Mouse (Mus musculus) lung, embryonic 14.5 days (tissue): ENCODE measurements around the gene Rpl12. TPM values are rescaled to one million over a fixed set of nuclear protein-coding genes. Genes with fewer than 3 reads are reported as not detected.

Experiments
- ATAC-seq: fragments of 200-750 bp; cut with Nextera tagmentation; 2 replicates; pipeline ENCODE4 v1.8.0; 2017; ENCODE audit warnings: mild to moderate bottlenecking, moderate TSS enrichment, moderate library complexity; ENCODE audit not compliant: insufficient read depth
- DNase-seq: peaks from one replicate; pipeline ENCODE4 v3.0.0-alpha.2; 2015
- H3K27ac ChIP-seq: fragments of 300-500 bp; sonication (generic); 2 replicates; pipeline ENCODE4 v1.5.1; 2014; ENCODE audit warnings: low read depth, mild to moderate bottlenecking, moderate library complexity
- H3K27me3 ChIP-seq: fragments of 300-500 bp; sonication (generic); 2 replicates; pipeline ENCODE4 v1.6.1; 2014; ENCODE audit warnings: low read length, control low read depth; ENCODE audit not compliant: insufficient read depth
- H3K36me3 ChIP-seq: fragments of 300-500 bp; sonication (generic); 2 replicates; pipeline ENCODE4 v1.6.1; 2014; ENCODE audit warnings: control low read depth; ENCODE audit not compliant: insufficient read depth
- H3K4me1 ChIP-seq: fragments of 300-500 bp; sonication (generic); 2 replicates; pipeline ENCODE4 v1.6.1; 2014; ENCODE audit warnings: antibody characterized with exemption, control low read depth; ENCODE audit not compliant: insufficient read depth
- H3K4me2 ChIP-seq: fragments of 300-500 bp; sonication (generic); 2 replicates; pipeline ENCODE4 v1.6.1; 2014; ENCODE audit warnings: mild to moderate bottlenecking
- H3K4me3 ChIP-seq: fragments of 300-500 bp; sonication (generic); 2 replicates; pipeline ENCODE4 v1.5.1; 2014; ENCODE audit warnings: low read depth, low read length
- H3K9ac ChIP-seq: fragments of 300-500 bp; sonication (generic); 2 replicates; pipeline ENCODE4 v1.6.1; 2014
- H3K9me3 ChIP-seq: fragments of 300-500 bp; sonication (generic); 2 replicates; pipeline ENCODE4 v1.6.1; 2016; ENCODE audit warnings: low read depth, low read length, control low read depth
- CTCF ChIP-seq: IDR thresholded peaks from 2 replicates; pipeline ENCODE4 v1.5.1; 2016; ENCODE audit warnings: antibody characterized with exemption, low read depth
- WGBS: fragments of 180-500 bp; shearing (Covaris S2); extraction: QIAGEN DNeasy Blood & Tissue Kit; methylation state at CpG from one replicate; pipeline ENCODE4 v1.1.7; 2014; 5-methylcytosine and 5-hydroxymethylcytosine counted together
- polyA plus RNA-seq: library from polyadenylated mRNA; unstranded; fragments of >200 nt; fragmentation: Nextera tagmentation; extraction: Ambion mirVana; gene quantifications from 2 replicates; pipeline ENCODE4 v1.2.1, GENCODE M21; 2014

The Rpl12 gene
- polyA plus RNA-seq, 1 experiment from 2014 or later: 235 TPM

DNA sequence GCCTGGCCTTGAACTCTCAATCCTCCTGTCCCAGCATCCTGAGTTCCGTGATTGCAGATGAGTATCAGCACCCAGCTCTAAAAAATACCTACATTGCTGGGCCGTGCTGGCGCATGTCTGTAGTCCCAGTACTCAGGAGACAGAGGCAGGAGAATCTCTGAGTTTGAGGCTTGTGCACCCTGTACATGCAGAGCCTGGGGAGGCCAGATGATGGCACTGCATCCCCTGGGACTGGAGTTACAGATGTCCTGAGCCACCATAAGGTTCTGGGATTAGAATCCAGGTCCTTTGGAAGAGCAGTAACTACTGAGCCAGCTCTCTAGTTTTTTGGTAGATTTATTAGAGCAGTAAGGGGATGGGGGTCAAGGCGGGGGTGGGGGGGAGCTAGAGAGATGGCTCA lies 20.9 kb upstream of the Rpl12 start:
- no peaks in the 10 kb centered on the region for H3K9me3 ChIP-seq
- peaks cover 23% of the 10 kb centered on the region; the same call in 1 of the 2 replicates for H3K36me3 ChIP-seq
- no peaks in the 10 kb centered on the region for H3K4me1 ChIP-seq
- H3K4me2 ChIP-seq: no peak overlapping the region
- no peak overlapping the region for H3K27ac ChIP-seq
- no peak for TF ChIP-seq CTCF
- 93% methylated on average over 4 of the region's 4 CpGs for whole genome bisulfite sequencing
- DNase-seq (no peak), ATAC-seq (no peak)
- no peak overlapping the region for H3K9ac ChIP-seq
- H3K27me3 ChIP-seq: no peaks in the 10 kb centered on the region
- H3K4me3 ChIP-seq: no peak overlapping the region

GRCm38 (mm10) chr2:32947454-32947853 lies 13.9 kb upstream of the Rpl12 start:
- Histone ChIP-seq H3K27me3 (no peaks in the 10 kb centered on the region), H3K36me3 (peaks cover 25% of the 10 kb centered on the region; the same call in 1 of the 2 replicates), H3K4me1 (no peaks in the 10 kb centered on the region), H3K4me3 (no peak overlapping the region), H3K4me2 (no peak overlapping the region), H3K9ac (no peak overlapping the region), H3K9me3 (no peaks in the 10 kb centered on the region), H3K27ac (no peak overlapping the region)
- ATAC-seq (no peak), DNase-seq (no peak)
- no peak for TF ChIP-seq CTCF
- 84% methylated on average over 11 of the region's 11 CpGs for WGBS

DNA sequence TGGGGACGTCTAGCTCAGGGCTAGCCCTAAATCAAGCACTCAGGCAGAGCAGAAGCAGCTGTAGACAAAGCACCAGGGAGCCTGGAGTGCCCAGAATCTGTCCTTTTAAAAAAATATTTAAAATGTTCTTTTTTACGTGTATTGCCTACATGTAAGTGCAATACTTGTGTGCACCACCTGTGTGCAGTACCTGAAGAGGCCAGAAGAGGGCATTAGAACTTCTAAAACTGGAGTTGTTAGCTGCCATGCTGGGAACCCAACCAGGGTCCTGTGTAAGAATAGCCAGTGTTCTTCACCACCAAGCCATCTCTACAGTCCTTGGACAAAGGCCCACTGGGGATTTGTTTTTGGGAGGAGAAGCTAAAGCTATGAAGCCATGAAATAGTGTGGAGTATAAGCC lies 6.8 kb upstream of the Rpl12 start:
- H3K27ac ChIP-seq: no peak overlapping the region
- H3K9ac ChIP-seq: no peak overlapping the region
- ATAC-seq (no peak), DNase-seq (no peak)
- 88% methylated on average over 2 of the region's 2 CpGs for WGBS
- no peak overlapping the region for H3K4me3 ChIP-seq
- peaks cover 21% of the 10 kb centered on the region; the same call in 1 of the 2 replicates for H3K36me3 ChIP-seq
- no peaks in the 10 kb centered on the region; the same call in 1 of the 2 replicates for H3K9me3 ChIP-seq
- no peak overlapping the region for H3K4me2 ChIP-seq
- no peaks in the 10 kb centered on the region for H3K4me1 ChIP-seq
- peak; percentile 38 for TF ChIP-seq CTCF
- H3K27me3 ChIP-seq: no peaks in the 10 kb centered on the region

DNA sequence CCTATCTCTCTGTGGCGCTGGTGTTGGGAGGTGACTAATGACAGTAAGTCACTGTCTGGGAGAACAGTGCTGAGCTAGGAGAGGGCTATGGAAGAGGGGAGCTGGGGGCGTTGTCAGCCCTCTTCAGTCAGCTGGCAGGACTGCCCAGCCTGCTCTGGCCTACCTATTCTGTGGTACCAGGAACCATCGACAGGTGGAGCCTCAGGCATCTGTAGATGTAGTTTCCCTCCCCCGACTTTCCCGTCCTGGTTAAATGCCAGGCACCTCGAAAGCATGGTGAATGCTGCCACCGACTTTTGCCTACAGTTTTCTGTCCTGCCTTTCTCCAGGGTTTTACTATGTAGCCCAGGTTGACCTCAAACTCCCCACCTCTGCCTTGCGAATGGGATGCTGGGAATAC lies 4.0 kb upstream of the Rpl12 start:
- Histone ChIP-seq H3K9ac (no peak overlapping the region), H3K4me2 (no peak overlapping the region), H3K36me3 (peaks cover 16% of the 10 kb centered on the region), H3K4me3 (no peak overlapping the region), H3K27ac (no peak overlapping the region), H3K4me1 (peaks cover 5% of the 10 kb centered on the region), H3K27me3 (no peaks in the 10 kb centered on the region), H3K9me3 (no peaks in the 10 kb centered on the region; the same call in 1 of the 2 replicates)
- WGBS: 49% methylated on average over 8 of the region's 8 CpGs
- DNase-seq (peak; percentile 48), ATAC-seq (no peak)
- peak; percentile 19; the same call in 1 of the 2 replicates for TF ChIP-seq CTCF

- Histone ChIP-seq H3K27me3 (no peaks in the 10 kb centered on the region), H3K27ac (no peak overlapping the region), H3K4me3 (peak overlapping the region; percentile 97; the same call in 1 of the 2 replicates), H3K4me1 (peaks cover 8% of the 10 kb centered on the region), H3K9me3 (no peaks in the 10 kb centered on the region), H3K4me2 (peak overlapping the region; percentile 90), H3K36me3 (peaks cover 31% of the 10 kb centered on the region), H3K9ac (peak overlapping the region; percentile 99; the same call in 1 of the 2 replicates)
- DNase-seq (no peak), ATAC-seq (no peak)
- TF ChIP-seq CTCF: no peak
- 83% methylated on average over 4 of the region's 4 CpGs for WGBS
Measured at GRCm38 (mm10) chr2:32960273-32960672, 1.1 kb upstream of the Rpl12 start.

GRCm38 (mm10) chr2:32962062-32962874 lies 909 bp downstream of the Rpl12 start:
- under 1% methylated on average over 33 of the region's 33 CpGs for WGBS
- Histone ChIP-seq H3K27me3 (no peaks in the 10 kb centered on the region), H3K4me2 (peak overlapping the region; percentile 90), H3K27ac (peak overlapping the region; percentile 94), H3K4me1 (peaks cover 8% of the 10 kb centered on the region), H3K9me3 (no peaks in the 10 kb centered on the region), H3K9ac (peak overlapping the region; percentile 99), H3K4me3 (peak overlapping the region; percentile 97), H3K36me3 (peaks cover 31% of the 10 kb centered on the region)
- ATAC-seq (no peak), DNase-seq (peak; percentile 35)
- TF ChIP-seq CTCF: no peak

DNA sequence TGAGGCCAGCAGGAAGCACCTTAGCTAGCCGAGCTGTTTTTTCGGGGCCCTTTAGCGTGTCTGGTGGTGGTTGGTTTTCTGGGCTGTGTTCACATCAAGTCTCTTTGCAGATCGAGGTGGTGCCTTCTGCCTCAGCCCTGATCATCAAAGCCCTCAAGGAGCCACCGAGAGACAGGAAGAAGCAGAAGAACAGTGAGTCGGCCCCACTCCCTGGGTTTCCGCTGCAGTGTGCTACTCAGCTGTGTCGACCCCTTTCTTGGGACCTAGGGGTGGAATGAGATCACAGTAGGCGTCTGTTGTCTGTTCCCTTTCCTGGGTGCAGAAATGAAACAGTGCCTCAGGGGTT lies 1.5 kb downstream of the Rpl12 start:
- H3K4me2 ChIP-seq: peak overlapping the region; percentile 90
- no peaks in the 10 kb centered on the region for H3K9me3 ChIP-seq
- H3K27me3 ChIP-seq: no peaks in the 10 kb centered on the region
- H3K27ac ChIP-seq: peak overlapping the region; percentile 94; the same call in 1 of the 2 replicates
- ATAC-seq (no peak), DNase-seq (no peak)
- peaks cover 11% of the 10 kb centered on the region for H3K4me1 ChIP-seq
- no peak for TF ChIP-seq CTCF
- peak overlapping the region; percentile 97 for H3K4me3 ChIP-seq
- 4% methylated on average over 9 of the region's 9 CpGs for WGBS
- peaks cover 31% of the 10 kb centered on the region for H3K36me3 ChIP-seq
- H3K9ac ChIP-seq: peak overlapping the region; percentile 99
